Mouse (Mus musculus) midbrain, embryonic 11.5 days (tissue): ENCODE data around the gene Cherp. TPM values are rescaled to one million over a fixed set of nuclear protein-coding genes. Genes with fewer than 3 reads are reported as not detected.

ENCODE experiments used
- ATAC-seq: fragments of 200-750 bp; cut with Nextera tagmentation; 2 replicates; pipeline ENCODE4 v1.8.0; 2017; ENCODE audit warnings: moderate TSS enrichment, moderate library complexity; ENCODE audit not compliant: low FRiP score
- DNase-seq: peaks from one replicate; pipeline ENCODE4 v3.0.0; 2015; ENCODE audit warnings: low spot score; ENCODE audit errors: missing footprints
- H3K27ac ChIP-seq: fragments of 300-500 bp; sonication (generic); 2 replicates; pipeline ENCODE4 v1.5.1; 2014; ENCODE audit warnings: low read depth, low read length
- H3K27me3 ChIP-seq: fragments of 300-500 bp; sonication (generic); 2 replicates; pipeline ENCODE4 v1.6.1; 2014; ENCODE audit warnings: mild to moderate bottlenecking, low read length, moderate library complexity, mixed read lengths; ENCODE audit not compliant: control insufficient read depth, insufficient read depth
- H3K36me3 ChIP-seq: fragments of 300-500 bp; sonication (generic); 2 replicates; pipeline ENCODE4 v1.6.1; 2014; ENCODE audit warnings: mild to moderate bottlenecking, low read length, moderate library complexity, mixed read lengths; ENCODE audit not compliant: control insufficient read depth, insufficient read depth
- H3K4me1 ChIP-seq: fragments of 300-500 bp; sonication (generic); 2 replicates; pipeline ENCODE4 v1.6.1; 2014; ENCODE audit warnings: low read length; ENCODE audit not compliant: control insufficient read depth, insufficient read depth
- H3K4me2 ChIP-seq: fragments of 300-500 bp; sonication (generic); 2 replicates; pipeline ENCODE4 v1.6.1; 2014; ENCODE audit warnings: mild to moderate bottlenecking, moderate library complexity
- H3K4me3 ChIP-seq: fragments of 300-500 bp; sonication (generic); 2 replicates; pipeline ENCODE4 v1.5.1; 2014; ENCODE audit warnings: low read depth, low read length
- H3K9ac ChIP-seq: fragments of 300-500 bp; sonication (generic); 2 replicates; pipeline ENCODE4 v1.6.1; 2014; ENCODE audit warnings: low read length
- H3K9me3 ChIP-seq: fragments of 300-500 bp; sonication (generic); 2 replicates; pipeline ENCODE4 v1.6.1; 2016; ENCODE audit warnings: low read length; ENCODE audit not compliant: control insufficient read depth
- WGBS: fragments of 180-500 bp; shearing (Covaris S2); extraction: QIAGEN DNeasy Blood & Tissue Kit; methylation state at CpG from one replicate; pipeline ENCODE4 v1.1.7; 2014; 5-methylcytosine and 5-hydroxymethylcytosine counted together
- polyA plus RNA-seq: library from polyadenylated mRNA; unstranded; fragments of >200 nt; fragmentation: Nextera tagmentation; extraction: Ambion mirVana; gene quantifications from 2 replicates; pipeline ENCODE4 v1.2.1, GENCODE M21; 2014

Cherp gene
- polyA plus RNA-seq, 1 experiment from 2014 or later: 62.6 TPM

GRCm38 (mm10) chr8:72429676-72430075 lies 45.4 kb downstream of the Cherp start:
- Histone ChIP-seq H3K4me2 (no peak overlapping the region), H3K9me3 (no peaks in the 10 kb centered on the region), H3K36me3 (no peaks in the 10 kb centered on the region), H3K9ac (no peak overlapping the region), H3K27ac (no peak overlapping the region), H3K27me3 (no peaks in the 10 kb centered on the region), H3K4me3 (no peak overlapping the region), H3K4me1 (no peaks in the 10 kb centered on the region)
- no peak for ATAC-seq
- DNase-seq: no peak
- 55% methylated on average over 13 of the region's 13 CpGs for WGBS

DNA sequence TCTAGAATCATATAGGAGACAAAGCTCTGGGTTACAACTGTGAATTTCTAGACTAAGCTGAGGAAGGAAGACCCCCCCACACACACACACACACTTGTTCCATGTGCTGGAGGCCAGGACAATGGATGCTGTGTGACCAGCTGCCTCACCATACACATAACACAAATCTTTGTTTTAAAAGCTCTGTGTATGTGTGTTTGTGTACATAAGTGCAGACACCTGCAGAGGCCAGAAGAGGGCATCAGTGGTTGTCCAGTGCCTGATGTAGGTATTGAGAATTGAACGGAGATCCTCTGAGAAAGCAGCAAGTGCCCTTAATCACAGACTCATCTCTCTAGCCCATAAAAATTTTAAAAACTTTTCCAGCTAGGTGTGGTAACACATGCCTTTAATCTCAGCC lies 52.1 kb downstream of the Cherp start:
- Histone ChIP-seq H3K27me3 (no peaks in the 10 kb centered on the region), H3K27ac (no peak overlapping the region), H3K4me1 (peaks cover 11% of the 10 kb centered on the region), H3K4me3 (no peak overlapping the region), H3K36me3 (0 out of 2 replicates have a peak, but pooled peaks cover 3% of the 10 kb centered on the region), H3K9ac (no peak overlapping the region), H3K9me3 (no peaks in the 10 kb centered on the region), H3K4me2 (no peak overlapping the region)
- no peak for DNase-seq
- 78% methylated on average over 1 of the region's 1 CpGs for WGBS
- no peak for ATAC-seq

DNA sequence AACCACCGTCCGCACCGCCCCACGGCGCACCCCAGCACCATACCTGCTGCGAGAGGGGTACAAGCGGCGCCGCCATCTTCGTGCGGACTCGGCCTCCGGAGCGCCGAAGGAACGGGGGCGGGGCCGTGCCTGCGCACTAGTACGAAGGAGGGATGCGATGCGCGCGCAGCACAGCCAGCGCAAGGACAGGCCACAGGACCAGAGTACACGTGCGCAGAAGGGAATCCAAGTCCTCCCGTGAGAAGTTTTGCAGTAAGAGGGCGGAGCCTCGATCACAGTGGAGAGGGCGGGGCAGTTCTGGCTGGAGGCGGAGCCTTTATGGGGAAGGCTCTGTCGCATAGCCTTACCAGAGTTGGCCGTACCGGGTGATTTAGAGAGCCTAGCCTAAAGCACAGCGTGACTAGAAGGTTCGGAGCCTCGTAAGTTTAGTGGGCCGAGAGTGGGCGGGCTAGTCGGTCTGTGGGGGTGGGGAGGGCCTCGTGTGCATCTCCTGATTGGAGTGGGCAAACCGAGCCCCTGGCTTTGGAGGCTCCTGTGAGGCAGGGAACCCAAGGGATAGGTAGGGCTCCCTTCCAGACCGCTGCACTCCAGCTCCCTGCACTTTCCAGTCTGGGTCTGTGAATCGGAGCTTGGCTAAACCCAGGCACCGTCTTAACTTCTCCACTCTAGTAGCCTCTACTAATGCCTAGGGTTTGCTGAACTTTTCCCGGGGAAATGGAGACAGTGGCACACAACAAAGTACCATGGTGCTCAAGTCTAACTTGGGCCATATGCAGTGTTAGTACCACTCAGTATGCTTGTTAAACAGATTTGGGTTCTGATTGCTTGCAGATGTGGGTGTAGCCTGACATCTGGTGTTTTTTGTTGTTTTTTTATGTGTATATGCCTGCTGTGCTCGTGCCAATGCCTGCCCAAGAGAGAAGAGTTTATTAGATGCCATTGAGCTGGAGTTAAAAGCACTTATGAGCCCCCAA lies 53.4 kb downstream of the Cherp start, which contains the start of gene Eps15l1:
Eps15l1 (minus strand) TSS at position 99 of the 974 bp plus-strand sequence.
- Histone ChIP-seq H3K4me1 (peaks cover 11% of the 10 kb centered on the region), H3K9me3 (no peaks in the 10 kb centered on the region), H3K27me3 (no peaks in the 10 kb centered on the region), H3K4me3 (peak within 1 kb of the TSS; percentile 94), H3K4me2 (peak within 1 kb of the TSS; percentile 64), H3K36me3 (0 out of 2 replicates have a peak, but pooled peaks cover 3% of the 10 kb centered on the region), H3K27ac (peak within 1 kb of the TSS; percentile 32; the same call in 1 of the 2 replicates), H3K9ac (peak within 1 kb of the TSS; percentile 87)
- DNase-seq: peak; percentile 100
- WGBS: 1% methylated on average over 48 of the region's 48 CpGs
- peak; percentile 97 for ATAC-seq

- Histone ChIP-seq H3K4me3 (peak overlapping the region; percentile 94), H3K27me3 (no peaks in the 10 kb centered on the region), H3K27ac (peak overlapping the region; percentile 32; the same call in 1 of the 2 replicates), H3K4me1 (peaks cover 11% of the 10 kb centered on the region), H3K36me3 (0 out of 2 replicates have a peak, but pooled peaks cover 3% of the 10 kb centered on the region), H3K4me2 (peak overlapping the region; percentile 64), H3K9me3 (no peaks in the 10 kb centered on the region), H3K9ac (peak overlapping the region; percentile 87)
- ATAC-seq: peak; percentile 80
- under 1% methylated on average over 66 of the region's 73 CpGs for WGBS
- peak; percentile 94 for DNase-seq
Measured at GRCm38 (mm10) chr8:72420571-72421361, 54.3 kb downstream of the Cherp start.

GRCm38 (mm10) chr8:72418073-72418472 lies 57.0 kb downstream of the Cherp start:
- no peak for DNase-seq
- Histone ChIP-seq H3K9me3 (no peaks in the 10 kb centered on the region), H3K36me3 (0 out of 2 replicates have a peak, but pooled peaks cover 3% of the 10 kb centered on the region), H3K4me3 (no peak overlapping the region), H3K27ac (no peak overlapping the region), H3K4me1 (peaks cover 11% of the 10 kb centered on the region), H3K9ac (no peak overlapping the region), H3K27me3 (no peaks in the 10 kb centered on the region), H3K4me2 (no peak overlapping the region)
- no peak for ATAC-seq
- WGBS: 94% methylated on average over 4 of the region's 4 CpGs

- no peak overlapping the region for H3K9ac ChIP-seq
- ATAC-seq (no peak), DNase-seq (no peak)
- WGBS: 91% methylated on average over 2 of the region's 2 CpGs
- 0 out of 2 replicates have a peak, but pooled peaks cover 6% of the 10 kb centered on the region for H3K36me3 ChIP-seq
- H3K4me3 ChIP-seq: no peak overlapping the region
- no peaks in the 10 kb centered on the region for H3K27me3 ChIP-seq
- H3K9me3 ChIP-seq: no peaks in the 10 kb centered on the region
- H3K27ac ChIP-seq: no peak overlapping the region
- H3K4me1 ChIP-seq: peaks cover 10% of the 10 kb centered on the region
- no peak overlapping the region for H3K4me2 ChIP-seq
Measured at GRCm38 (mm10) chr8:72415252-72415651, 59.8 kb downstream of the Cherp start.

GRCm38 (mm10) chr8:72413839-72414238 lies 61.2 kb downstream of the Cherp start:
- ATAC-seq (no peak), DNase-seq (no peak)
- no peaks in the 10 kb centered on the region for H3K9me3 ChIP-seq
- H3K9ac ChIP-seq: no peak overlapping the region
- H3K4me1 ChIP-seq: peaks cover under 1% of the 10 kb centered on the region; the same call in 1 of the 2 replicates
- H3K27ac ChIP-seq: no peak overlapping the region
- no peak overlapping the region for H3K4me3 ChIP-seq
- H3K4me2 ChIP-seq: no peak overlapping the region
- H3K36me3 ChIP-seq: 0 out of 2 replicates have a peak, but pooled peaks cover 6% of the 10 kb centered on the region
- WGBS: 93% methylated on average over 7 of the region's 7 CpGs
- H3K27me3 ChIP-seq: no peaks in the 10 kb centered on the region
